Mouse (Mus musculus): Measurements from ENCODE around the gene Nudt2. TPM values are rescaled to one million over a fixed set of nuclear protein-coding genes. Genes with fewer than 3 reads are reported as not detected.

Nudt2 gene
- polyA plus RNA-seq (2012; rRNA removed) (7.6 and 13.3 TPM in 2 replicates), polyA plus RNA-seq (2014; fragmentation: Nextera tagmentation; extraction: Ambion mirVana) (22.4 and 22.5 TPM in 2 replicates)

- H3K4me1 ChIP-seq (replicated peaks; ENCODE audit: control insufficient read depth in 2 of 2, insufficient read depth in 2 of 2, low read length in 1 of 2), result peaks cover 10 to 17% of the 10 kb centered on the region in 2 experiments
- H3K36me3 ChIP-seq (replicated peaks; ENCODE audit: control insufficient read depth, insufficient read depth, low read depth), result no peaks in the 10 kb centered on the region
- H3K27ac ChIP-seq, result peak within 1 kb of the TSS; percentile 78
- H3K9me3 ChIP-seq (ENCODE audit: control insufficient read depth, low read length), result no peaks in the 10 kb centered on the region
- H3K27me3 ChIP-seq (ENCODE audit: control insufficient read depth, insufficient read depth, low read length), result no peaks in the 10 kb centered on the region
- H3K4me3 ChIP-seq (ENCODE audit: insufficient read depth in 1 of 2, low read depth in 2 of 2, low read length in 2 of 2), result peak within 1 kb of the TSS; percentile 90 to 95
- TF ChIP-seq CTCF (IDR thresholded peaks at IDR 0.05; ENCODE audit: low read depth) (no peak), EP300 (IDR thresholded peaks at IDR 0.05; ENCODE audit: low read depth) (peak; percentile 75)
- under 1% methylated on average over 70 of the region's 70 CpGs for WGBS (ENCODE audit: insufficient replicate concordance)
- peak within 1 kb of the TSS; percentile 79 for H3K9ac ChIP-seq (replicated peaks)
- DNase-seq (ENCODE audit: low read depth in 3 of 3, low spot score in 3 of 3) (peak; percentile 100), ATAC-seq (ENCODE audit: insufficient read depth) (peak; percentile 98)
- H3K4me2 ChIP-seq (ENCODE audit: low read depth), result peak within 1 kb of the TSS; percentile 86
Measured at GRCm38 (mm10) chr4:41464345-41465286, at the start of gene Nudt2, which contains the start of gene Kif24. TSS of gene Nudt2 (plus strand) at chr4:41465151. TSS of gene Kif24 (minus strand) at chr4:41464887.

DNA sequence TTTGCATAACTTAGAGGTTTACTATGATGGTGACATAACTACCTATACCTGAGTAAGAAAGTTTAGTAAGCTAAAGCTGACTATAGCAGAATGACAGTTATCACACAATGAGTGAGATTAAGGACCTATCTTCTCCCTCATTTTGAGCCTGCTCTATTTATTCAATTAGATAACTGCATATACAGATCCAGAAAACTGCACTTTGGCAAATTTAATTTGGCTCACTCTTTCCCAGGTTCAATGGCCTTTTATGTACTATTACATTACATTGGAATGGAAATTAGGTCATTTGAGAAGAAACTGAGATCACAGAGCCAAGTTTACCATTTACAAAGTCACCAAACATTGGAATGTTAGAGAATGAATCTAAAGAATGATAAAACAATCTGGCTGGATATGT, 48.0 kb upstream of the Nudt2 start:
- TF ChIP-seq CTCF (IDR thresholded peaks at IDR 0.05; ENCODE audit: low read depth) (no peak), EP300 (IDR thresholded peaks at IDR 0.05; ENCODE audit: low read depth) (no peak)
- no peaks in the 10 kb centered on the region for H3K4me1 ChIP-seq (replicated peaks; ENCODE audit: control insufficient read depth in 2 of 2, insufficient read depth in 2 of 2, low read length in 1 of 2)
- no peaks in the 10 kb centered on the region for H3K27me3 ChIP-seq (ENCODE audit: control insufficient read depth, insufficient read depth, low read length)
- H3K36me3 ChIP-seq (replicated peaks; ENCODE audit: control insufficient read depth, insufficient read depth, low read depth), result no peaks in the 10 kb centered on the region; the same call in 1 of the 2 replicates
- no peak overlapping the region for H3K9ac ChIP-seq (replicated peaks)
- ATAC-seq (ENCODE audit: insufficient read depth) (no peak), DNase-seq (ENCODE audit: low read depth in 3 of 3, low spot score in 3 of 3) (no peak)
- no peak overlapping the region for H3K4me2 ChIP-seq (ENCODE audit: low read depth)
- no peak overlapping the region for H3K4me3 ChIP-seq (ENCODE audit: insufficient read depth in 1 of 2, low read depth in 2 of 2, low read length in 2 of 2)
- no peaks in the 10 kb centered on the region for H3K9me3 ChIP-seq (ENCODE audit: control insufficient read depth, low read length)
- H3K27ac ChIP-seq, result no peak overlapping the region

- Histone ChIP-seq H3K4me1 (replicated peaks; ENCODE audit: control insufficient read depth in 2 of 2, insufficient read depth in 2 of 2, low read length in 1 of 2) (no peaks in the 10 kb centered on the region; a peak in 1 of 4 replicates), H3K36me3 (replicated peaks; ENCODE audit: control insufficient read depth, insufficient read depth, low read depth) (no peaks in the 10 kb centered on the region; the same call in 1 of the 2 replicates), H3K4me2 (ENCODE audit: low read depth) (no peak overlapping the region), H3K27me3 (ENCODE audit: control insufficient read depth, insufficient read depth, low read length) (no peaks in the 10 kb centered on the region), H3K9ac (replicated peaks) (no peak overlapping the region), H3K27ac (no peak overlapping the region), H3K9me3 (ENCODE audit: control insufficient read depth, low read length) (no peaks in the 10 kb centered on the region), H3K4me3 (ENCODE audit: insufficient read depth in 1 of 2, low read depth in 2 of 2, low read length in 2 of 2) (no peak overlapping the region)
- DNase-seq (ENCODE audit: low read depth in 3 of 3, low spot score in 3 of 3) (no peak), ATAC-seq (ENCODE audit: insufficient read depth) (no peak)
- 84% methylated on average over 5 of the region's 5 CpGs for WGBS (ENCODE audit: insufficient replicate concordance)
- TF ChIP-seq EP300 (IDR thresholded peaks at IDR 0.05; ENCODE audit: low read depth) (no peak), CTCF (IDR thresholded peaks at IDR 0.05; ENCODE audit: low read depth) (no peak)
Measured at GRCm38 (mm10) chr4:41438931-41439330, 26.0 kb upstream of the Nudt2 start.

GRCm38 (mm10) chr4:41442790-41443302, 22.1 kb upstream of the Nudt2 start:
- WGBS (ENCODE audit: insufficient replicate concordance), result 70% methylated on average over 4 of the region's 4 CpGs
- no peak for ATAC-seq (ENCODE audit: insufficient read depth)
- Histone ChIP-seq H3K4me1 (replicated peaks; ENCODE audit: control insufficient read depth in 2 of 2, insufficient read depth in 2 of 2, low read length in 1 of 2) (no peaks in the 10 kb centered on the region; a peak in 1 of 4 replicates), H3K9me3 (ENCODE audit: control insufficient read depth, low read length) (no peaks in the 10 kb centered on the region), H3K36me3 (replicated peaks; ENCODE audit: control insufficient read depth, insufficient read depth, low read depth) (no peaks in the 10 kb centered on the region; the same call in 1 of the 2 replicates), H3K4me3 (ENCODE audit: insufficient read depth in 1 of 2, low read depth in 2 of 2, low read length in 2 of 2) (no peak overlapping the region), H3K4me2 (ENCODE audit: low read depth) (no peak overlapping the region), H3K27me3 (ENCODE audit: control insufficient read depth, insufficient read depth, low read length) (no peaks in the 10 kb centered on the region), H3K27ac (no peak overlapping the region), H3K9ac (replicated peaks) (no peak overlapping the region)
- DNase-seq (ENCODE audit: low read depth in 3 of 3, low spot score in 3 of 3), result no peak
- TF ChIP-seq CTCF (IDR thresholded peaks at IDR 0.05; ENCODE audit: low read depth), result no peak
- TF ChIP-seq EP300 (IDR thresholded peaks at IDR 0.05; ENCODE audit: low read depth), result no peak

DNA sequence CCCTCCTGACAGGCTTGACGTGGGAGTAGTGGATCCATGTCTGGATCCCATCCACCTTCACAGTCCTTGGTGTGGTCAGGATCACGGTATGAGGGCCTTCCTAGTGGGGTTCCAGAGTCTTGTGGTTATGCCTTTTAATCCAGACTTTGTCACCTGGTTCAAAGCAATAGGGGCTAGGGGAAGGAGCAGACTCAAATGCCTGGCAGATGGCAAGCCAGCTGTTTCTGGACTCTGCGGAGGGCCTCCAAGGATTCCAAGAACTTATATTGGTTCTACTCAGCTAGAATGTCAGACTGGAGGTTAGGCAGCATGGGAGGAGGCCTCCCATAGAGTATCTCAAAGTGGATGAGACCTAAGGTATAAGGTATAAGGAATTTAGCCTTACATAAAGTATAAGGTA, 17.4 kb upstream of the Nudt2 start:
- H3K27me3 ChIP-seq (ENCODE audit: control insufficient read depth, insufficient read depth, low read length), result no peaks in the 10 kb centered on the region
- no peaks in the 10 kb centered on the region for H3K4me1 ChIP-seq (replicated peaks; ENCODE audit: control insufficient read depth in 2 of 2, insufficient read depth in 2 of 2, low read length in 1 of 2)
- H3K36me3 ChIP-seq (replicated peaks; ENCODE audit: control insufficient read depth, insufficient read depth, low read depth), result peaks cover 4% of the 10 kb centered on the region
- H3K4me2 ChIP-seq (ENCODE audit: low read depth), result no peak overlapping the region
- H3K9me3 ChIP-seq (ENCODE audit: control insufficient read depth, low read length), result no peaks in the 10 kb centered on the region
- DNase-seq (ENCODE audit: low read depth in 3 of 3, low spot score in 3 of 3) (no peak), ATAC-seq (ENCODE audit: insufficient read depth) (no peak)
- no peak overlapping the region for H3K9ac ChIP-seq (replicated peaks)
- TF ChIP-seq EP300 (IDR thresholded peaks at IDR 0.05; ENCODE audit: low read depth) (no peak), CTCF (IDR thresholded peaks at IDR 0.05; ENCODE audit: low read depth) (no peak)
- 86% methylated on average over 3 of the region's 3 CpGs for WGBS (ENCODE audit: insufficient replicate concordance)
- no peak overlapping the region for H3K27ac ChIP-seq
- H3K4me3 ChIP-seq (ENCODE audit: insufficient read depth in 1 of 2, low read depth in 2 of 2, low read length in 2 of 2), result no peak overlapping the region
